Comparison of ENCODE assay signal across 8 mouse cellular contexts in genomic region chr13:63566018-63567015, GRCm38 (mm10). TPM values are rescaled to one million over a fixed set of nuclear protein-coding genes. Genes with fewer than 3 reads are reported as not detected.
A peak's percentile ranks its signal among the peaks of the same experiment; 100 is the strongest.
DNase-seq lines count a peak whose midpoint lies in the region; ATAC-seq and TF ChIP-seq lines count a peak whose summit lies in the region.

No protein-coding gene starts in this region.

- no peaks in the 10 kb centered on the region; the same call in 1 of the 2 replicates for H3K79me2 ChIP-seq in liver, adult 2 months (ENCODE audit: control insufficient read depth, insufficient read depth, low read length)

- 0 out of 2 replicates have a peak, but pooled peaks have one; percentile 15 for TF ChIP-seq POLR2A in liver, adult 2 months (IDR thresholded peaks at IDR 0.05; ENCODE audit: extremely low read depth, insufficient read depth, low read length)

- peaks cover 9% of the 10 kb centered on the region; the same call in 1 of the 2 replicates for H3K27me3 ChIP-seq in embryonic facial prominence, embryonic 14.5 days (replicated peaks; ENCODE audit: control insufficient read depth, insufficient read depth, low read length)
- H3K27me3 ChIP-seq in kidney, embryonic 14.5 days (ENCODE audit: control insufficient read depth, insufficient read depth, low read length): peaks cover 9% of the 10 kb centered on the region; the same call in 1 of the 2 replicates
- no peaks in the 10 kb centered on the region for H3K27me3 ChIP-seq in liver, adult 2 months (ENCODE audit: control insufficient read depth, insufficient read depth, low read length)
- H3K27me3 ChIP-seq in stomach, embryonic 14.5 days (ENCODE audit: control insufficient read depth, insufficient read depth, low read length): no peaks in the 10 kb centered on the region

- TF ChIP-seq CTCF in liver, adult 2 months (IDR thresholded peaks at IDR 0.05; ENCODE audit: low read depth, low read length): no peak

- H3K9ac ChIP-seq in embryonic facial prominence, embryonic 14.5 days (ENCODE audit: low read depth, low read length): peak overlapping the region; percentile 98
- H3K9ac ChIP-seq in kidney, embryonic 14.5 days (ENCODE audit: low read depth, low read length): peak overlapping the region; percentile 99
- peak overlapping the region; percentile 94 for H3K9ac ChIP-seq in liver, adult 2 months (ENCODE audit: low read depth, low read length)
- H3K9ac ChIP-seq in stomach, embryonic 14.5 days (replicated peaks; ENCODE audit: low read depth, low read length): peak overlapping the region; percentile 100

- H3K4me1 ChIP-seq in embryonic facial prominence, embryonic 14.5 days (ENCODE audit: control insufficient read depth, insufficient read depth, low read length): peaks cover 17% of the 10 kb centered on the region
- H3K4me1 ChIP-seq in kidney, embryonic 14.5 days (ENCODE audit: control insufficient read depth, insufficient read depth, low read length): peaks cover 22% of the 10 kb centered on the region; the same call in 1 of the 2 replicates
- peaks cover 6% of the 10 kb centered on the region for H3K4me1 ChIP-seq in liver, adult 2 months (ENCODE audit: control insufficient read depth, insufficient read depth, low read length)
- peaks cover 13% of the 10 kb centered on the region for H3K4me1 ChIP-seq in stomach, embryonic 14.5 days (ENCODE audit: control insufficient read depth, insufficient read depth, low read length)

- peak; percentile 94 for DNase-seq in A20 (ENCODE audit: low read depth, low spot score)
- DNase-seq in adrenal gland, postnatal 4 days (ENCODE audit: low spot score in 2 of 2): peak; percentile 55 to 66
- peak; percentile 99 for DNase-seq in embryonic facial prominence, embryonic 14.5 days (ENCODE audit: low spot score)
- peak; percentile 86 to 88 for DNase-seq in heart, adult 9 months (ENCODE audit: low spot score in 2 of 2)
- DNase-seq in liver, adult 2 months (ENCODE audit: extremely low read depth, low read depth, low spot score): peak; percentile 86
- peak; percentile 67 for DNase-seq in naive thymus-derived CD4-positive, alpha-beta T cell, adult 2 months (ENCODE audit: low read depth)

- H3K36me3 ChIP-seq in embryonic facial prominence, embryonic 14.5 days (ENCODE audit: control insufficient read depth, insufficient read depth, low read length): no peaks in the 10 kb centered on the region; the same call in 1 of the 2 replicates
- H3K36me3 ChIP-seq in kidney, embryonic 14.5 days (ENCODE audit: control insufficient read depth, insufficient read depth, low read length): no peaks in the 10 kb centered on the region
- no peaks in the 10 kb centered on the region for H3K36me3 ChIP-seq in liver, adult 2 months (ENCODE audit: control insufficient read depth, insufficient read depth, low read length)
- H3K36me3 ChIP-seq in stomach, embryonic 14.5 days (ENCODE audit: control insufficient read depth, insufficient read depth, low read length): peaks cover 15% of the 10 kb centered on the region

- ATAC-seq in embryonic facial prominence, embryonic 14.5 days (ENCODE audit: low read depth): peak; percentile 70
- ATAC-seq in kidney, embryonic 14.5 days (ENCODE audit: low FRiP score, low TSS enrichment): peak; percentile 65
- ATAC-seq in stomach, embryonic 14.5 days (ENCODE audit: insufficient number of reproducible peaks, insufficient read depth, low FRiP score, low read depth): peak; percentile 74

- peak overlapping the region; percentile 82 for H3K4me2 ChIP-seq in embryonic facial prominence, embryonic 14.5 days (ENCODE audit: low read depth, low read length)
- H3K4me2 ChIP-seq in kidney, embryonic 14.5 days (replicated peaks; ENCODE audit: low read depth, low read length): peak overlapping the region; percentile 86
- H3K4me2 ChIP-seq in stomach, embryonic 14.5 days (replicated peaks; ENCODE audit: low read depth, low read length): peak overlapping the region; percentile 95

- peak overlapping the region; percentile 100 for H3K27ac ChIP-seq in embryonic facial prominence, embryonic 14.5 days (replicated peaks; ENCODE audit: low read depth, low read length)
- peak overlapping the region; percentile 100 for H3K27ac ChIP-seq in kidney, embryonic 14.5 days (ENCODE audit: low read depth, low read length)
- peak overlapping the region; percentile 73 for H3K27ac ChIP-seq in liver, adult 2 months (replicated peaks; ENCODE audit: insufficient read depth, low read depth, low read length)
- H3K27ac ChIP-seq in stomach, embryonic 14.5 days (ENCODE audit: low read length): peak overlapping the region; percentile 99

- under 1% methylated on average over 46 of the region's 46 CpGs for WGBS in embryonic facial prominence, embryonic 14.5 days
- under 1% methylated on average over 46 of the region's 46 CpGs for WGBS in kidney, embryonic 14.5 days
- under 1% methylated on average over 46 of the region's 46 CpGs for WGBS in liver, adult 2 months
- WGBS in stomach, embryonic 14.5 days: under 1% methylated on average over 46 of the region's 46 CpGs

- no peaks in the 10 kb centered on the region for H3K9me3 ChIP-seq in embryonic facial prominence, embryonic 14.5 days (ENCODE audit: control insufficient read depth, low read length)
- H3K9me3 ChIP-seq in kidney, embryonic 14.5 days (ENCODE audit: control insufficient read depth, low read length): no peaks in the 10 kb centered on the region
- no peaks in the 10 kb centered on the region for H3K9me3 ChIP-seq in stomach, embryonic 14.5 days (ENCODE audit: control insufficient read depth, low read depth, low read length)

- H3K4me3 ChIP-seq in embryonic facial prominence, embryonic 14.5 days (ENCODE audit: low read depth, low read length): peak overlapping the region; percentile 89
- H3K4me3 ChIP-seq in kidney, embryonic 14.5 days (ENCODE audit: low read length): peak overlapping the region; percentile 83
- peak overlapping the region; percentile 90 for H3K4me3 ChIP-seq in liver, adult 2 months (ENCODE audit: insufficient read depth, low read depth, low read length)
- peak overlapping the region; percentile 95 for H3K4me3 ChIP-seq in stomach, embryonic 14.5 days (ENCODE audit: low read depth, low read length)

RNA-seq across cellular contexts. Expression of gene Ptch1, which starts 7.1 kb away (rescaled TPM):
- total RNA-seq in adrenal gland, postnatal 4 days (2021): 10 to 100 TPM; 80.5 to 82.9 TPM
- 22.7 and 23.2 TPM in 2 replicates for polyA plus RNA-seq in embryonic facial prominence, embryonic 14.5 days (2014; fragmentation: Nextera tagmentation; extraction: Ambion mirVana)
- 17.9 and 28.2 TPM in 2 replicates for polyA plus RNA-seq in kidney, embryonic 14.5 days (2014; fragmentation: Nextera tagmentation; extraction: Ambion mirVana)
- 7.5 and 14.5 TPM in 2 replicates for total RNA-seq in liver, adult 2 months (2014; rRNA removed)
- 9.3 and 10.5 TPM in 2 replicates for polyA plus RNA-seq in liver, adult 2 months (2012; rRNA removed)
- polyA plus RNA-seq in stomach, embryonic 14.5 days (2014; fragmentation: Nextera tagmentation; extraction: Ambion mirVana): 71.5 and 79.8 TPM in 2 replicates

Comparison
In these comparisons a context has a peak if more than half of its experiments do, and no peak if none do; other contexts are left out.
1. Peak in every context shown above with its lines: DNase-seq, ATAC-seq, H3K4me3 ChIP-seq and H3K27ac ChIP-seq.